In genomic region chr5:24550598-24551316, GRCm38 (mm10) we compare ENCODE assay signal across 8 mouse cellular contexts. TPM values are rescaled to one million over a fixed set of nuclear protein-coding genes. Genes with fewer than 3 reads are reported as not detected.
DNase-seq lines count a peak whose midpoint lies in the region; ATAC-seq lines count a peak whose summit lies in the region.

No protein-coding gene starts in this region.

- H3K36me3 ChIP-seq in heart, embryonic 15.5 days, result no peaks in the 10 kb centered on the region

- WGBS in heart, embryonic 15.5 days, result 28% methylated on average over 26 of the region's 26 CpGs

- peaks cover 37% of the 10 kb centered on the region for H3K27me3 ChIP-seq in heart, embryonic 15.5 days

- H3K4me3 ChIP-seq in heart, embryonic 15.5 days, result 0 out of 2 replicates have a peak overlapping the region, but pooled peaks have one; percentile 9

- peak; percentile 65 to 76 for DNase-seq in cerebellum, postnatal 10 days
- no peak for DNase-seq in cerebellum, adult 11 months
- peak; percentile 17 for DNase-seq in ZHBTc4 (ENCODE audit: low read depth, low spot score)
- peak; percentile 37 to 52 for DNase-seq in kidney, postnatal 25 days
- peak; percentile 10 for DNase-seq in lung, postnatal 36 days
- DNase-seq in right cerebral cortex, postnatal 25 days, result peak; percentile 73
- no peak for DNase-seq in spleen, postnatal 14 days (ENCODE audit: low spot score in 2 of 2)

- H3K9ac ChIP-seq in heart, embryonic 15.5 days, result no peak overlapping the region

- no peak for ATAC-seq in heart, embryonic 15.5 days (replicated peaks; ENCODE audit: insufficient number of reproducible peaks, insufficient read depth, low FRiP score, low read depth)

- no peaks in the 10 kb centered on the region for H3K9me3 ChIP-seq in heart, embryonic 15.5 days (replicated peaks)

- H3K27ac ChIP-seq in heart, embryonic 15.5 days, result no peak overlapping the region

- peaks cover 13% of the 10 kb centered on the region for H3K4me1 ChIP-seq in heart, embryonic 15.5 days (replicated peaks)

- H3K4me2 ChIP-seq in heart, embryonic 15.5 days, result peak overlapping the region; percentile 48

RNA-seq across cellular contexts. Expression of gene 4931409K22Rik, which starts 5.9 kb away (rescaled TPM):
- 0.09 TPM in 1 of 2 replicates, not detected in the other for polyA plus RNA-seq in heart, embryonic 15.5 days (2015; fragmentation: Nextera tagmentation; extraction: Ambion mirVana)

RNA-seq across cellular contexts. Expression of gene Asb10, which starts 10.0 kb away (rescaled TPM):
- 7.0 and 7.4 TPM in 2 replicates for polyA plus RNA-seq in heart, embryonic 15.5 days (2015; fragmentation: Nextera tagmentation; extraction: Ambion mirVana)

RNA-seq across cellular contexts. Expression of gene Gbx1, which starts 23.8 kb away (rescaled TPM):
- not detected in 2 replicates for polyA plus RNA-seq in heart, embryonic 15.5 days (2015; fragmentation: Nextera tagmentation; extraction: Ambion mirVana)

RNA-seq across cellular contexts. Expression of gene Abcf2, which starts 26.5 kb away (rescaled TPM):
- 55.7 and 71.7 TPM in 2 replicates for polyA plus RNA-seq in heart, embryonic 15.5 days (2015; fragmentation: Nextera tagmentation; extraction: Ambion mirVana)

RNA-seq across cellular contexts. Expression of gene Chpf2, which starts 35.8 kb away (rescaled TPM):
- 13.1 and 18.5 TPM in 2 replicates for polyA plus RNA-seq in heart, embryonic 15.5 days (2015; fragmentation: Nextera tagmentation; extraction: Ambion mirVana)

Comparison
In these comparisons a context has a peak if more than half of its experiments do, and no peak if none do; other contexts are left out.
1. DNase-seq: peak in cerebellum, postnatal 10 days (2 of 2), ZHBTc4 (single experiment), kidney, postnatal 25 days (2 of 2), lung, postnatal 36 days (single experiment) and right cerebral cortex, postnatal 25 days (single experiment); none in cerebellum, adult 11 months (single experiment) and spleen, postnatal 14 days (0 of 2).